Mouse (Mus musculus): Measurements from ENCODE around the gene Zfp687. TPM values are rescaled to one million over a fixed set of nuclear protein-coding genes. Genes with fewer than 3 reads are reported as not detected.

Zfp687 gene
- polyA plus RNA-seq (2015; fragmentation: Nextera tagmentation; extraction: Ambion mirVana), result 16.6 and 17.7 TPM in 2 replicates

DNA sequence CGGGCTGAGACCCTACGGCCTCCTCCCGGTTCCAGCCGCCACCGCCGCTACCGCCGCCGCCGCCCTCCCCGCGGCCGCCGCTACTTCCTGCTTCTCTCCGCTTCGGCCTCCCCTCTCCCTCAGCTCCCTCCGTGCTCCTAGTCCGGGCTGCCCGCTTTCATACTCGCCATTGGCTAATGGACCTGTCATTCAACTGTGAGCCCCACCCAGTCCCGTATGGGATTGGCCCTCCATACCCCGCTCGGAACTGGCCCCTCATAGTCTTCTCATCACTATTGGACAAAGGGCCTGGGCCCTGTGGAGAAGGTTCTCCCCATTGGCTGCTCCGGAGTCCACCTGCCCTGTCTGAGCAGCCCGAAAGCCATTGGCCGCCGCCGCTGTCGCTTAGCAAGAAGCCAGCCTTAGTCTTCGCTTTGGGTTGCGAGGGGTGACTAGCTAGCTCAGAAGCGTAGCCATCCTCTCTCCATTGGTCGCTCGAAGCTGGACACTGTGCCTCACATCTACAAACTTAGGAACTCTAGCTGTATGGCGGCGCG is at the start of gene Zfp687:
TSS of gene Zfp687 (minus strand) at position 112 of the 536 bp plus-strand sequence.
- Histone ChIP-seq H3K9ac (replicated peaks) (peak within 1 kb of the TSS; percentile 80), H3K4me2 (peak within 1 kb of the TSS; percentile 90), H3K4me3 (replicated peaks) (peak within 1 kb of the TSS; percentile 84), H3K27me3 (replicated peaks) (no peaks in the 10 kb centered on the region), H3K9me3 (replicated peaks) (no peaks in the 10 kb centered on the region), H3K36me3 (peaks cover 19% of the 10 kb centered on the region), H3K4me1 (peaks cover 29% of the 10 kb centered on the region), H3K27ac (replicated peaks) (peak within 1 kb of the TSS; percentile 97)
- peak; percentile 98 for ATAC-seq (ENCODE audit: low FRiP score)
- under 1% methylated on average over 26 of the region's 37 CpGs for WGBS

DNA sequence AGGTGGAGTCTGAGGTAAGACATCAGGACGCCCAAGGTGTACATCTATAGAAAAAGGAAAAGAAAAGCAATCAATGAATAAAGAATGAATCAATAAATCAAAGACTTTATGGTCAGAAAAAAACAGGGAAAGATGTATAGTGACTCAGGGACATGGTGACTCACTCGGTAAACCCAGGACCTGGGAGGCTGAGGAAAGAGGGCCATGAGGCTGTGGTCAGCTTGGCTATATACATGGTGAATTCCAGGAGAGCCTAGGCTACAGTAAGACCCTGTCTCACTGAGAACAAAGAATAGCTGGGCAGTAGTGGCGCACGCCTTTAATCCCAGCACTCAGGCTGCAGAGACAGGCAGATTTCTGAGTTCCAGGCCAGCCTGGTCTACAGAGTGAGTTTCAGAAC is 48.5 kb upstream of the Zfp687 start:
- no peaks in the 10 kb centered on the region for H3K4me1 ChIP-seq
- WGBS, result 93% methylated on average over 4 of the region's 4 CpGs
- no peak overlapping the region for H3K4me2 ChIP-seq
- H3K4me3 ChIP-seq (replicated peaks), result no peak overlapping the region
- no peak overlapping the region for H3K9ac ChIP-seq (replicated peaks)
- no peaks in the 10 kb centered on the region for H3K9me3 ChIP-seq (replicated peaks)
- no peaks in the 10 kb centered on the region for H3K27me3 ChIP-seq (replicated peaks)
- peaks cover 92% of the 10 kb centered on the region for H3K36me3 ChIP-seq
- no peak for ATAC-seq (ENCODE audit: low FRiP score)
- H3K27ac ChIP-seq (replicated peaks), result no peak overlapping the region

DNA sequence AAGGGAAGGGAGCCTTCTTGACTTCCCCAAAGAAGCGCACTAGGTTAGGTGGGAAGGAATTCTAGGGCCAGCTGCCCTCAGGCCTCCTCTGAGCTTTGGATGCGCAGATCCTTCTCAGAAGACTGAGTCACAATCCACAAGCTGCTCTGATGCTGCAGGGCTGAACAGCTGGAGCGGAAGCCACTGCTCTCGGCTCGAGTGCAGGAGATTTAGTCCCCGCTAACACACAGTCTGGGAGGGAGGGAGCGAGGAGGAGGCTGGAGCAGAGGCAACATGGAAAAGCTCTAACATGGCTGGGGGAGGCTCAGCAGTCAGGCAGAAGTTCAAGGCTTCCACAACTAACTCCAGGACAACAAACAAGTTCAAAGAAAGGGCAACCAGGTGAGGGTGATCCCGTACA is 42.8 kb upstream of the Zfp687 start:
- Histone ChIP-seq H3K4me3 (replicated peaks) (no peak overlapping the region), H3K27ac (replicated peaks) (no peak overlapping the region), H3K27me3 (replicated peaks) (no peaks in the 10 kb centered on the region), H3K4me1 (0 out of 2 replicates have a peak, but pooled peaks cover 4% of the 10 kb centered on the region), H3K4me2 (no peak overlapping the region), H3K9me3 (replicated peaks) (no peaks in the 10 kb centered on the region), H3K9ac (replicated peaks) (no peak overlapping the region), H3K36me3 (peaks cover 55% of the 10 kb centered on the region)
- no peak for ATAC-seq (ENCODE audit: low FRiP score)
- 90% methylated on average over 8 of the region's 8 CpGs for WGBS

DNA sequence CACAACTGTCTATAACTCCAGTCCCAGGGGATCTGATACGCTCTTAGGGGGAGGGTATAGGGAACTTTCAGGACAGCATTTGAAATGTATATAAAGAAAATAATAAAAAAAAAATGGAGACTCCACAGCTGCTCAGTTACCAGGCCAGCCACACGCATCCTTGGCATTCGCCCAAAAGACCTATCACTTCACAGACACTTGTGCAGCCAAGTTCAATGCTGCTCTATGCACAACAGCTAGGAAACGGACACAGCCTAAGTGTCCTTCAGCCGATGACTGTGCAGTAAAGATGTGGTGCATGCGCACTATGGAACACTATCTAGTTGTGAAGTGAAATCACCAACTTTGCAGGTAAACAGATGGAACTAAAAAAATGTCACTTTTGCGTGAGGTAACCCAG is 41.0 kb upstream of the Zfp687 start:
- Histone ChIP-seq H3K4me1 (0 out of 2 replicates have a peak, but pooled peaks cover 4% of the 10 kb centered on the region), H3K4me3 (replicated peaks) (no peak overlapping the region), H3K27ac (replicated peaks) (no peak overlapping the region), H3K27me3 (replicated peaks) (no peaks in the 10 kb centered on the region), H3K36me3 (peaks cover 40% of the 10 kb centered on the region), H3K4me2 (no peak overlapping the region), H3K9ac (replicated peaks) (no peak overlapping the region), H3K9me3 (replicated peaks) (no peaks in the 10 kb centered on the region)
- no peak for ATAC-seq (ENCODE audit: low FRiP score)
- 89% methylated on average over 7 of the region's 7 CpGs for whole genome bisulfite sequencing

DNA sequence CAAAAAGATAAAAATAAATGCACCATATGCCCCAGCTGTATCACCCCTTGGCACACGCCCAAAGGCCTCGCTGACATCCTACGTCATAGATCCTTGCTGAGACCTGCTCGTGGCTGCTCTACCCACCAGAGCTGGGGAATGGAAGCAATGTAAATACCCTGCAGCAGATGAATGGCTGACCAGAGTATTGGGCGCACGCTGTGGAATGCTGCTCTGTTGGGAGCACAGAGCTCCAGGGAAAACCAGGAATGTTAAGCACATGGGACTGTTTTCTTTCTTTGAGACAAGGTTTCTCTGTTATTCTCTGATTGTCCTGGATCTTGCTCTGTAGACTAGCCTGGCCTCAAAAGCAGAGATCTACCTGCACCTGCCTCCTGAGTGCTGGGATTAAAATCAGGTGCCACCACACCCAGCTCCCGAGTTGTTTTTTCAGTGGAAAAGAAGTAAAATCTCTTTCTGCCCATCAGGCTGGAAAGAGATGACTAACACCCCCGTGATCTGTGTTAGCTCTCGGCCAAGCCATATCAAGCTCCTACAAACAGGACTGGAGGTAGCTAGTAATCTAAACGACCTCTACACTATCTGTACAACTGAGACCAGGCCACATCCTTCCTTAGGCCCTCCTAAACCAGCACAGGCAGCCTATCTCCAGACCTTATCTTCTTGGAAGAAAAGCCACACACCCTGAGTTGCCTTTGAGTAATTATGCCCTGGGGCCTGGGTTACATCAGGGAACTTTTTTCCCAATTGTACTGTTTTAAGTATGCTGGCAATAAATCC is 39.4 kb upstream of the Zfp687 start:
- no peaks in the 10 kb centered on the region for H3K27me3 ChIP-seq (replicated peaks)
- H3K9me3 ChIP-seq (replicated peaks), result no peaks in the 10 kb centered on the region
- no peak overlapping the region for H3K4me3 ChIP-seq (replicated peaks)
- H3K4me1 ChIP-seq, result 0 out of 2 replicates have a peak, but pooled peaks cover 4% of the 10 kb centered on the region
- H3K9ac ChIP-seq (replicated peaks), result no peak overlapping the region
- H3K36me3 ChIP-seq, result peaks cover 24% of the 10 kb centered on the region
- no peak for ATAC-seq (ENCODE audit: low FRiP score)
- no peak overlapping the region; the same call in 1 of the 2 replicates for H3K27ac ChIP-seq (replicated peaks)
- WGBS, result 56% methylated on average over 10 of the region's 10 CpGs
- H3K4me2 ChIP-seq, result no peak overlapping the region

DNA sequence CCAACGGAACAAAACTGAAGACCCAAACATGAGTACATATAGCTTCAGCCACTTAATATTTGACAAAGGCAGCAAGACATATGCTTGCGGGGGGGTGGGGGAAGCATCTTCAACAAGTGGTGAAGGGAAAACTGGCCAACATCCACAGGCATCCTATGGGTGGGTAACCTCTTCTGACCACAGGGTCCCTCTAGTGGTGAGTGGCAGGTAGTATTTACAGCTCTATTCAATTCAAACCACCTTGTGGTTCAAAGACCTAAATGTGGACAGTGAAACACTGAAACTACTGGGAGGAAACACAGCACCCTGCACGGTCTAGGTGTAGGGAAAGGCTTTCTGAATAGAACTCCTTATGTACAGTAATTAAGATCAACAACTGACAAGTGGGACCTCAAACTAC is 38.5 kb upstream of the Zfp687 start:
- ATAC-seq (ENCODE audit: low FRiP score), result no peak
- Histone ChIP-seq H3K36me3 (peaks cover 14% of the 10 kb centered on the region), H3K4me2 (no peak overlapping the region), H3K9ac (replicated peaks) (no peak overlapping the region), H3K4me3 (replicated peaks) (no peak overlapping the region), H3K9me3 (replicated peaks) (no peaks in the 10 kb centered on the region), H3K27me3 (replicated peaks) (no peaks in the 10 kb centered on the region), H3K27ac (replicated peaks) (no peak overlapping the region), H3K4me1 (0 out of 2 replicates have a peak, but pooled peaks cover 4% of the 10 kb centered on the region)
- WGBS, result 42% methylated on average over 3 of the region's 3 CpGs

DNA sequence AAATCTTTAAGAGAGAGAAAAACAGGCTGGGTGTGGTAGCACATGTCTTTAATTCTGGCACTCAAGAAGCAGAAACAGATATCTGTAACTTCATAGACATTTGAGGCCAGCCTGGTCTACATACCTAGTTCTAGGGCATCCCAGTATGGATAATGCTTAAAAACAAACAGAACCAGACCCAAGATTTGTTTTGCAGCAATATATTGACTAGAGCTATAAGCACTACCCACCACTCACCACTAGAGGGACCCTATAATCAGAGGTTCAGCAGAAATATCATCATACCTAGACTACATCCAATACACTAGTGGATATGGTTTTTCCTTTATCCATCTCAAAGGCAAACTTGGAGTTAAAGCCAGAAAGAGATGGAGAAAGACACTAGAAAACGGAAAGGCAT is 37.7 kb upstream of the Zfp687 start:
- 0 out of 2 replicates have a peak, but pooled peaks cover 4% of the 10 kb centered on the region for H3K4me1 ChIP-seq
- no peak overlapping the region for H3K4me3 ChIP-seq (replicated peaks)
- no peak overlapping the region for H3K4me2 ChIP-seq
- ATAC-seq (ENCODE audit: low FRiP score), result no peak
- H3K27ac ChIP-seq (replicated peaks), result no peak overlapping the region
- WGBS, result 48% methylated on average over 1 of the region's 1 CpGs
- no peaks in the 10 kb centered on the region for H3K27me3 ChIP-seq (replicated peaks)
- no peak overlapping the region for H3K9ac ChIP-seq (replicated peaks)
- no peaks in the 10 kb centered on the region for H3K9me3 ChIP-seq (replicated peaks)
- peaks cover 9% of the 10 kb centered on the region for H3K36me3 ChIP-seq

DNA sequence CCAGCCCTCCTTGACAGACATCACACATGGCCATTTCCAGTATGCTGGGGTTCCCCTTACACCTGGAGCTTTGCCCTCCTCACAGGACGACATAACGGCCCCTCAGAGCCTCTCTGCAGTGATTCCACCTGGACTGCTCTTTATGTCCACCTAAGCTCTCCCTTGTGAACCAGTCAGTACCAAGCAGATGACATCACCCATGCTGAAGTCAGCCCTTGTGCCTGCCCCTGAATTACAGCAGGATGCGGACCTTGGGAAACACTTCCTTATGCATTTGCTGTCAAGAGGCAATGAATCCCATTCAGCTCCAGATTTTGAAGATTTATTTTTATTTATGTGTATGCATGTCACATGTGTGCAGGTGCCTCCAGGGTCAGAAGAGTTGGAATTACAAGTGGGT is 32.7 kb upstream of the Zfp687 start:
- no peak overlapping the region for H3K4me3 ChIP-seq (replicated peaks)
- 71% methylated on average over 3 of the region's 3 CpGs for WGBS
- H3K4me1 ChIP-seq, result peaks cover 4% of the 10 kb centered on the region

DNA sequence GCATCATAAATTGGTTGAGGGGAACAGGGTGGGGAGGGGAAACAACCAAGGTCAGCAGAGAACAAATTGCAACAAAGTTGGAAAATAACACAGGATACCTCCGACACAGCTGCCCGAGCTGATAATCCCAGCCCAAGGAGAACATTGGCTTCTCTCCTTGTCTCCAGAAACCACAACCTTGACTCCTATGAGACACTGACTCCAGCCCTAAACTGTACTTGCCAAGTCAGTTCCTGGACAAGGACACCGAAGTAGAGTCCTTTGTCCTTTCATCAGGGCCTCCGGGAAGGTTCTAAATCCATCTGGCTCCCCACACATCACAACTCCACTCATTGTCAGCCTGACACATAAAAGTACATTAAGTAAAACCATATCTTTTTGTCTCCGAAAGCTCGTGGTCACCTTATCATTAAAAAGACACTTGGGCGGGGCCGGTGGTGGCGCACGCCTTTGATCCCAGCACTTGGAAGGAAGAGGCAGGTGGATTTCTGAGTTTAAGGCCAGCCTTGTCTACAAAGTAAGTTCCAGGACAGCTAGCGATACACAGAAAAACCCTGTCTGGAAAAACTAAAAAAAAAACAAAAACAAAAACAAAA is 31.3 kb upstream of the Zfp687 start:
- H3K4me3 ChIP-seq (replicated peaks), result no peak overlapping the region
- 88% methylated on average over 11 of the region's 11 CpGs for WGBS
- no peak for ATAC-seq (ENCODE audit: low FRiP score)

More for the DNA sequence above, 32.7 kb upstream of the Zfp687 start:
- Histone ChIP-seq H3K36me3 (no peaks in the 10 kb centered on the region), H3K27me3 (replicated peaks) (no peaks in the 10 kb centered on the region), H3K4me2 (no peak overlapping the region), H3K9ac (replicated peaks) (no peak overlapping the region), H3K9me3 (replicated peaks) (no peaks in the 10 kb centered on the region), H3K27ac (replicated peaks) (no peak overlapping the region)
- no peak for ATAC-seq (ENCODE audit: low FRiP score)

DNA sequence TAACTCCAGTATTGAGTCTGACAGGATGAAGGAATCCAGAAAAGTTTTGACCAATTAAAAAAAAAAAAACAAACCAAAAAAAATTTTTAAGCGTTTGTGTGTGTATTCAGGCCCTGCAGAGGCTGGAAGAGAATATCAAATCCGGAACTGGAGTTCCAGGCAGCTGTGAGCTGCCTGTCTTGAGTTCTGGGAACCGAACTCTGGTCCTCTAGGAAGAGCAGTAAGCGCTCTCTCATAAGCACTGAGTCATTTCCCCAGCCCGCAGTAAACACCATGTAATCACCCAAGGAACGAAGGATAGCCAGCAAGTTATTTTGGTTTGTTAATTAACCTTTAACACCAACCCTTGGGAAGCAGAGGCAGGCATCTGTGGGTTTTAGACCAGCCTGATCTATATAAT is 28.0 kb upstream of the Zfp687 start:
- H3K9ac ChIP-seq (replicated peaks), result no peak overlapping the region
- WGBS, result 74% methylated on average over 6 of the region's 6 CpGs
- H3K36me3 ChIP-seq, result peaks cover 3% of the 10 kb centered on the region; the same call in 1 of the 2 replicates
- H3K4me1 ChIP-seq, result peaks cover 21% of the 10 kb centered on the region
- peak overlapping the region; percentile 59; the same call in 1 of the 2 replicates for H3K4me2 ChIP-seq
- H3K9me3 ChIP-seq (replicated peaks), result no peaks in the 10 kb centered on the region
- no peak overlapping the region for H3K27ac ChIP-seq (replicated peaks)
- no peak for ATAC-seq (ENCODE audit: low FRiP score)
- H3K27me3 ChIP-seq (replicated peaks), result no peaks in the 10 kb centered on the region
- no peak overlapping the region for H3K4me3 ChIP-seq (replicated peaks)

More for the DNA sequence above, 31.3 kb upstream of the Zfp687 start:
- no peaks in the 10 kb centered on the region for H3K36me3 ChIP-seq
- H3K27me3 ChIP-seq (replicated peaks), result no peaks in the 10 kb centered on the region
- no peak overlapping the region for H3K4me2 ChIP-seq
- H3K27ac ChIP-seq (replicated peaks), result no peak overlapping the region
- peaks cover 9% of the 10 kb centered on the region for H3K4me1 ChIP-seq
- no peak overlapping the region for H3K9ac ChIP-seq (replicated peaks)
- no peaks in the 10 kb centered on the region for H3K9me3 ChIP-seq (replicated peaks)

DNA sequence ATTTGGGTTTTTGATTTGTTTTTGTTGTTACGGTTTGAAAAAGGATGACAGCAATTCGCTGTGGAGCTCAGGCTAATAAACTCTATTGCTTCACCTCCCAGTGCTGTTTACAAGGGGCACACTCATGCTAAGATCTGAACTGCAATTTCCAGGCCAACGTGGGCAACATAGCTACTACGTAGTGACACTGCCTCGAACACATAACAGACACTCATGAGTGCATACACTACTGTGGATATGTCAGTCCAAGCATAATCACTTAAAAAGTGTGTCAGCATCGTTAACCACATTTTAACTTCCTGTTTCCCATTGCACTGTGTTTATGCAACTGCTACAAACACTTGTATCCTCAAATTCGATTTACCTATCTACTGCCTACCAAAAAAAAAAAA is 27.6 kb upstream of the Zfp687 start:
- peak overlapping the region; percentile 93 for H3K4me3 ChIP-seq (replicated peaks)
- peak overlapping the region; percentile 59 for H3K4me2 ChIP-seq
- ATAC-seq (ENCODE audit: low FRiP score), result peak; percentile 70
- no peaks in the 10 kb centered on the region for H3K9me3 ChIP-seq (replicated peaks)
- H3K27ac ChIP-seq (replicated peaks), result peak overlapping the region; percentile 68
- no peaks in the 10 kb centered on the region for H3K27me3 ChIP-seq (replicated peaks)
- peaks cover 21% of the 10 kb centered on the region for H3K4me1 ChIP-seq
- WGBS, result 27% methylated on average over 7 of the region's 7 CpGs
- H3K9ac ChIP-seq (replicated peaks), result peak overlapping the region; percentile 86; the same call in 1 of the 2 replicates
- H3K36me3 ChIP-seq, result peaks cover 7% of the 10 kb centered on the region

Data from neural tube, embryonic 15.5 days (tissue).